14 mouse cellular contexts compared by ENCODE assay signal in the genomic region with DNA sequence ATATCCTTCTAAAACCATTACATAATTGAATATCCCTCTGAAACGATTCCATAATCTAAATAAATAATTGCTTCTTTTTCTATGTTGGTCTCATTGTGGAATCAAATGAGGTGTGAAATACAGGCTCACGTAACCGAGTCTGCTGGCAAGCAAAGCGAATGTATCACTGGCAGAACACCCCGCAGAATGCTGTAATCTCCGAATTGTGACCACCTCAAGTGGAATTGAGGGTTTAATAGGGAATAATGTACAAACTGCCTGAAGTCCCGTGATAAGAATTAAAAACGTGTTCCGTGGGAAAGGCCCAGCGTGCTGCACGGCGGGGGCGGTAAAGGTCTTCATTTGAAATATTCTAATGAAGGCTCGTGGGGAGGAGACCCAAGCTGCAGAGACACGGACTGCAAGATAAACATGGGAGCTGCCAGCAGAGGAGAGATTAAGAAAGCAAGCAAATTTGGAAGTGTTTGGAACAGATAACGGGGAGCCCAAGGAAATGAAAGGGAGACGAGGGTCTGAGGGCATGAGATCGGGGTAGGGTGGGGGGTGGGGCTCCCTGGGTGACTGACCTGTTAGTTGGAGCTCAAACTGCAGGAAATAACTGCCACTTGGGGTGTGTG.
DNase-seq lines count a peak whose midpoint lies in the region; ATAC-seq and TF ChIP-seq lines count a peak whose summit lies in the region.
"Had no signal": no experiment of that assay in that cellular context is flagged by ENCODE, and none has a peak within 500 bp of the region (broad histone marks: within the 10 kb centered on the region; RNA-seq: fewer than 3 reads in every experiment).

No protein-coding gene starts in this region.

- H3K27ac ChIP-seq in hindbrain, embryonic 15.5 days (replicated peaks), result 0 out of 2 replicates have a peak overlapping the region, but pooled peaks have one; percentile 55
- H3K27ac ChIP-seq in hindbrain, embryonic 10.5 days, result no peak overlapping the region
- H3K27ac ChIP-seq in liver, embryonic 13.5 days, result no peak overlapping the region
- H3K27ac ChIP-seq: embryonic facial prominence, embryonic 12.5 days had no signal

- DNase-seq in embryo, embryonic 10 days (ENCODE audit: low spot score), result peak; percentile 10
- DNase-seq in embryo, embryonic 9.5 days (ENCODE audit: extremely low spot score), result no peak
- DNase-seq in hindbrain, embryonic 10.5 days (ENCODE audit: low spot score), result no peak
- DNase-seq in brain, embryonic 14.5 days (ENCODE audit: low read depth), result peak; percentile 94
- DNase-seq in liver, embryonic 13.5 days, result peak; percentile 11
- DNase-seq in thymus, adult 18-20 months, result no peak
- no peak for DNase-seq in spleen, adult 12 weeks (ENCODE audit: low spot score)
- DNase-seq: adrenal gland, postnatal 14 days; cerebellum, adult 2 months; kidney, postnatal 25 days; lung, adult 2 months had no signal

- H3K27me3 ChIP-seq in hindbrain, embryonic 15.5 days, result no peaks in the 10 kb centered on the region
- H3K27me3 ChIP-seq in hindbrain, embryonic 10.5 days (ENCODE audit: insufficient read depth, poor library complexity, severe bottlenecking), result no peaks in the 10 kb centered on the region
- no peaks in the 10 kb centered on the region for H3K27me3 ChIP-seq in liver, embryonic 13.5 days
- H3K27me3 ChIP-seq: embryonic facial prominence, embryonic 12.5 days had no signal

- H3K4me2 ChIP-seq in hindbrain, embryonic 15.5 days, result peak overlapping the region; percentile 25
- H3K4me2 ChIP-seq in liver, embryonic 13.5 days, result no peak overlapping the region
- H3K4me2 ChIP-seq: embryonic facial prominence, embryonic 12.5 days had no signal

- TF ChIP-seq POLR2A in brain, embryonic 14.5 days (IDR thresholded peaks at IDR 0.05; ENCODE audit: borderline replicate concordance, extremely low read depth, insufficient read depth, insufficient read length, poor library complexity, severe bottlenecking), result no peak

- H3K9me3 ChIP-seq in hindbrain, embryonic 15.5 days, result no peaks in the 10 kb centered on the region
- H3K9me3 ChIP-seq in hindbrain, embryonic 10.5 days, result peaks cover 10% of the 10 kb centered on the region; the same call in 1 of the 2 replicates
- H3K9me3 ChIP-seq in liver, embryonic 13.5 days (replicated peaks), result peaks cover 20% of the 10 kb centered on the region; the same call in 1 of the 2 replicates
- H3K9me3 ChIP-seq: embryonic facial prominence, embryonic 12.5 days had no signal

- H3K4me1 ChIP-seq in hindbrain, embryonic 15.5 days (replicated peaks), result peaks cover 7% of the 10 kb centered on the region; the same call in 1 of the 2 replicates
- H3K4me1 ChIP-seq in hindbrain, embryonic 10.5 days (replicated peaks), result no peaks in the 10 kb centered on the region
- no peaks in the 10 kb centered on the region for H3K4me1 ChIP-seq in liver, embryonic 13.5 days (replicated peaks)
- H3K4me1 ChIP-seq: embryonic facial prominence, embryonic 12.5 days had no signal

- H3K9ac ChIP-seq in hindbrain, embryonic 15.5 days, result no peak overlapping the region
- H3K9ac ChIP-seq in liver, embryonic 13.5 days, result no peak overlapping the region
- H3K9ac ChIP-seq: embryonic facial prominence, embryonic 12.5 days had no signal

- H3K36me3 ChIP-seq in hindbrain, embryonic 15.5 days, result 0 out of 2 replicates have a peak, but pooled peaks cover 3% of the 10 kb centered on the region
- no peaks in the 10 kb centered on the region for H3K36me3 ChIP-seq in hindbrain, embryonic 10.5 days
- no peaks in the 10 kb centered on the region for H3K36me3 ChIP-seq in liver, embryonic 13.5 days
- H3K36me3 ChIP-seq: embryonic facial prominence, embryonic 12.5 days had no signal

- 41% methylated on average over 18 of the region's 18 CpGs for WGBS in hindbrain, embryonic 15.5 days
- 74% methylated on average over 18 of the region's 18 CpGs for WGBS in hindbrain, embryonic 10.5 days
- WGBS in liver, embryonic 13.5 days (ENCODE audit: insufficient replicate concordance), result 51% methylated on average over 18 of the region's 18 CpGs

- ATAC-seq in hindbrain, embryonic 15.5 days (ENCODE audit: low FRiP score, low read depth), result no peak
- peak; percentile 70 for ATAC-seq in liver, embryonic 13.5 days (ENCODE audit: low read depth)
- ATAC-seq: intestine, embryonic 16.5 days had no signal

- no peak for TF ChIP-seq CTCF in brain, embryonic 14.5 days (IDR thresholded peaks at IDR 0.05; ENCODE audit: borderline replicate concordance, extremely low read depth, insufficient read depth, insufficient read length)

- no peak overlapping the region for H3K4me3 ChIP-seq in hindbrain, embryonic 15.5 days
- H3K4me3 ChIP-seq in hindbrain, embryonic 10.5 days, result no peak overlapping the region
- no peak overlapping the region for H3K4me3 ChIP-seq in liver, embryonic 13.5 days (replicated peaks)
- H3K4me3 ChIP-seq: embryonic facial prominence, embryonic 12.5 days had no signal

Comparison
In these comparisons a context has a peak if more than half of its experiments do, and no peak if none do; other contexts are left out.
1. DNase-seq: peak in embryo, embryonic 10 days (single experiment), brain, embryonic 14.5 days (single experiment) and liver, embryonic 13.5 days (single experiment); none in embryo, embryonic 9.5 days (single experiment), hindbrain, embryonic 10.5 days (single experiment), thymus, adult 18-20 months (0 of 2) and spleen, adult 12 weeks (single experiment).